Mouse (Mus musculus) midbrain, postnatal 0 days (tissue): ENCODE measurements at regions not wholly inside any gene's neighbourhood (a gene's known extent, or its start where the extent isn't known, plus 50 kb on each side); places are given as distances from the start of the nearest gene placed in this dataset.

Source experiments
- ATAC-seq: fragments of 200-750 bp; cut with Nextera tagmentation; 2 replicates; pipeline ENCODE4 v1.8.0; 2017; ENCODE audit warnings: moderate number of reproducible peaks, mild to moderate bottlenecking, moderate TSS enrichment, moderate library complexity; ENCODE audit not compliant: low FRiP score
- DNase-seq: peaks from one replicate; pipeline ENCODE4 v3.0.0-alpha.2; 2015; ENCODE audit warnings: low spot score
- H3K27ac ChIP-seq: fragments of 300-500 bp; sonication (generic); 2 replicates; pipeline ENCODE4 v1.5.1; 2014; ENCODE audit warnings: low read depth, mild to moderate bottlenecking, low read length, mixed read lengths
- H3K27me3 ChIP-seq: fragments of 300-500 bp; sonication (generic); 2 replicates; pipeline ENCODE4 v1.6.1; 2014; ENCODE audit warnings: low read length, control low read depth, mixed read lengths; ENCODE audit not compliant: insufficient read depth
- H3K36me3 ChIP-seq: fragments of 300-500 bp; sonication (generic); 2 replicates; pipeline ENCODE4 v1.6.1; 2014; ENCODE audit warnings: low read length, control low read depth, mixed read lengths; ENCODE audit not compliant: insufficient read depth
- H3K4me1 ChIP-seq: fragments of 300-500 bp; sonication (generic); 2 replicates; pipeline ENCODE4 v1.6.1; 2014; ENCODE audit warnings: mild to moderate bottlenecking, control low read depth, antibody characterized with exemption, low read length, mixed read lengths; ENCODE audit not compliant: insufficient read depth
- H3K4me2 ChIP-seq: fragments of 300-500 bp; sonication (generic); 2 replicates; pipeline ENCODE4 v1.6.1; 2014; ENCODE audit warnings: low read depth, mild to moderate bottlenecking, low read length, mixed read lengths; ENCODE audit not compliant: poor library complexity, severe bottlenecking
- H3K4me3 ChIP-seq: fragments of 300-500 bp; sonication (generic); 2 replicates; pipeline ENCODE4 v1.5.1; 2014; ENCODE audit warnings: low read depth, mild to moderate bottlenecking, low read length, moderate library complexity
- H3K9ac ChIP-seq: fragments of 300-500 bp; sonication (generic); replicated peaks from 2 replicates; pipeline ENCODE4 v1.6.1; 2014; ENCODE audit warnings: mild to moderate bottlenecking, low read length, moderate library complexity, mixed read lengths; ENCODE audit not compliant: poor library complexity, severe bottlenecking
- H3K9me3 ChIP-seq: fragments of 300-500 bp; sonication (generic); 2 replicates; pipeline ENCODE4 v1.6.1; 2016; ENCODE audit warnings: low read length, control low read depth
- CTCF ChIP-seq: IDR thresholded peaks from 2 replicates; pipeline ENCODE4 v1.5.1; 2016; ENCODE audit warnings: antibody characterized with exemption, mild to moderate bottlenecking
- WGBS: fragments of 180-500 bp; shearing (Covaris S2); extraction: QIAGEN DNeasy Blood & Tissue Kit; methylation state at CpG from one replicate; pipeline ENCODE4 v1.1.7; 2014; 5-methylcytosine and 5-hydroxymethylcytosine counted together

DNA sequence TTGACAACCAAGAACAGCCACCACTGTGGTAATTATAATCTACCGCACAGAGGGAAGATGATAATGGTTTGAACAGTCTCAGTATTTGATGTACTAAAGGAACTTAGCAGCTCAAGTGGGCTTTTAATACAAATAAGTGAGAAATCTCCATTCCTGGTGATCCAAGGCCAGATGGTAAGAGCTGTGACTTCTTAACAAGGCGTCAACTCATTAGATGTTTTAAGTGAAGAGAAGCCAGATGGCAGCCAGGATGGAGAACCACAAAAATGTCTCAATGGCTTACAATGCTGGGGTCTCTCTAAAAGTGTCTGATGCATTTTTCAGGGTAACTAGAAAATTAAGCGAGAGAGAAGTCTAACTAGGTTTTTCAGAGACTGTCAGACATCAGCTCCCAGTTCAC lies 96.3 kb upstream of the Zfhx3 start:
- Histone ChIP-seq H3K4me3 (no peak overlapping the region), H3K9ac (no peak overlapping the region), H3K9me3 (no peaks in the 10 kb centered on the region), H3K27ac (no peak overlapping the region), H3K27me3 (no peaks in the 10 kb centered on the region), H3K4me2 (no peak overlapping the region), H3K4me1 (no peaks in the 10 kb centered on the region), H3K36me3 (no peaks in the 10 kb centered on the region)
- 98% methylated on average over 3 of the region's 3 CpGs for WGBS
- DNase-seq (no peak), ATAC-seq (no peak)
- TF ChIP-seq CTCF, result no peak

DNA sequence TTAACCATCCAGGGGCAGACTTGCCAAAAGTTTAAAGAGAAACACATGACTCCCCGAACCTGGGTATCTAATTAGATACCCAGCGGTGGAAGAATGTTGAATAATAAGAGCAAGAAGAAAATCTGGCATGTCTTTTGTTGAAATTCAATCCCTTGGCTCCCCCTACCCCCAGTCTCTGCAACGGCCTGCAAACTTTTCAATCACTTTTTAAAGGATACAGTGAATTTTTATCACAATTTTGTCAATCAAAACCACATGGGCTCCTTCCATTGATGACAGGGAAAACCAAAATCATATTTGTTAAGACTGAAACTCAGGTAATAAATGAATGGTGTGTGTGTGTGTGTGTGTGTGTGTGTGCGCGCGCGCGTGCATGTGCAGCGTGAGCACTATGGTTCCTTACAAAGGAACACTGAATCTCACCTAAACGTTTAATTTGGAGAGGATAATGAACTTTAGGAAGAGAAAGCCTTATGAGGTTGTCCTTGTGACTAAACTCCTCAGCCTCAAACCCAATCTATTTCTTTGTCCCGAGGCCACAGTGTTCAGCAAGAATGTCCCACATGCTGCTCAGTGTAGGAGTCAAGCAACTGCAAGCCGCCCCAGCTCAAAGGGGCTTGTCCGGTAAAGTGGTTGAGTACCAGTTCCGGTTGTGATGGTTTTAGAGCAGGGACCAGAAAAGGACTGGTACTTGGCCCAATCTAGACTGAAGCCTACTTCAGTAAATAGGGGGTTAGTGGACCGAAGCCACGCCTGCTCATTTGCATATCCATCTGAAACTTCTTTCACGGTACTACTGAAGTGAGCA lies 91.0 kb upstream of the Zfhx3 start:
- Histone ChIP-seq H3K4me3 (no peak overlapping the region), H3K27me3 (no peaks in the 10 kb centered on the region), H3K36me3 (no peaks in the 10 kb centered on the region), H3K9ac (no peak overlapping the region), H3K9me3 (no peaks in the 10 kb centered on the region), H3K4me2 (no peak overlapping the region), H3K4me1 (no peaks in the 10 kb centered on the region), H3K27ac (no peak overlapping the region)
- DNase-seq (no peak), ATAC-seq (no peak)
- no peak for TF ChIP-seq CTCF
- WGBS, result 78% methylated on average over 17 of the region's 17 CpGs

DNA sequence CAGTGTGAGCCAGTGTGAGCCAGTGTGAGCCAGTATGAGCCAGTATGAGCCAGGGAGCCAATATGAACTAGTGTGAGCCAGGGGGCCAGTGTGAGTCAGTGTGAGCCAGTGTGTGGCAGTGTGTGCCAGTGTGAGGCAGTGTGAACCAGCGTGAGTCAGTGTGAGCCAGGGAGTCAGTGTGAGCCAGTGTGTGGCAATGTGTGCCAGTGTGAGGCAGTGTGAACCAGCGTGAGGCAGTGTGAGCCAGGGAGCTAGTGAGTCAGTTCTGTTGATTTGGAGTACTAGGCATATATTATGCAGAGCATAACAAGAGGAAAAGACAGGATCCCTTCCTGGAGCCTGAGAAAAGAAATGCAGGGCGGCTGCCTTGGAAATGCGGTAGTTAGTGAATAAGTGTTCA lies 82.7 kb upstream of the Zfhx3 start:
- peak; percentile 38 for ATAC-seq
- 76% methylated on average over 4 of the region's 4 CpGs for WGBS

DNA sequence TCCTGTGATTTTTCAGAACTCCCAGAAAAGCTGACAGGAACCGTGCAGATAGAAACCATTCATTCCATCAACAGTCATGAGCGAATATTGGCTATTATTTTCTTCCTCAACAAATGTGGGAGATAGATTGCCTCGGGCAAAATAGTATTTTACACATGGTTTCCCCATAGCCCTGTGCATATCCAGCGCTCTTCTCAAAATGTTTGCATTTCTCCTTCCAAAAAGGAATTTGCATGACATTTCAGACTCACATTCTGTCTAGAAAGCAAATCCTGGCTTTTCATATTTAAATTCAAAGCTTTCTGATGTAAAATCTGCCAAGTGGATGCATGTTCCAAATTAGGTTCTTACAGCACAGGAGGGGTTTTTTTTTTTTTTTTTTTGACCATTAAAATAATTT lies 82.2 kb upstream of the Zfhx3 start:
- ATAC-seq, result no peak
- no peak for DNase-seq
- no peak overlapping the region for H3K4me2 ChIP-seq
- H3K27me3 ChIP-seq, result no peaks in the 10 kb centered on the region
- 0 out of 2 replicates have a peak, but pooled peaks cover 3% of the 10 kb centered on the region for H3K4me1 ChIP-seq
- peak overlapping the region; percentile 57 for H3K27ac ChIP-seq
- 50% methylated on average over 4 of the region's 4 CpGs for WGBS
- H3K4me3 ChIP-seq, result no peak overlapping the region
- H3K9ac ChIP-seq, result no peak overlapping the region
- H3K36me3 ChIP-seq, result no peaks in the 10 kb centered on the region
- H3K9me3 ChIP-seq, result no peaks in the 10 kb centered on the region
- TF ChIP-seq CTCF, result no peak

More for the DNA sequence above, 82.7 kb upstream of the Zfhx3 start:
- H3K9me3 ChIP-seq, result no peaks in the 10 kb centered on the region
- no peak overlapping the region for H3K9ac ChIP-seq
- no peak overlapping the region for H3K4me2 ChIP-seq
- no peaks in the 10 kb centered on the region for H3K36me3 ChIP-seq
- peak overlapping the region; percentile 57 for H3K27ac ChIP-seq
- no peak for DNase-seq
- H3K4me3 ChIP-seq, result no peak overlapping the region
- no peaks in the 10 kb centered on the region for H3K27me3 ChIP-seq
- 0 out of 2 replicates have a peak, but pooled peaks cover 3% of the 10 kb centered on the region for H3K4me1 ChIP-seq
- TF ChIP-seq CTCF, result peak; percentile 13; the same call in 1 of the 2 replicates

DNA sequence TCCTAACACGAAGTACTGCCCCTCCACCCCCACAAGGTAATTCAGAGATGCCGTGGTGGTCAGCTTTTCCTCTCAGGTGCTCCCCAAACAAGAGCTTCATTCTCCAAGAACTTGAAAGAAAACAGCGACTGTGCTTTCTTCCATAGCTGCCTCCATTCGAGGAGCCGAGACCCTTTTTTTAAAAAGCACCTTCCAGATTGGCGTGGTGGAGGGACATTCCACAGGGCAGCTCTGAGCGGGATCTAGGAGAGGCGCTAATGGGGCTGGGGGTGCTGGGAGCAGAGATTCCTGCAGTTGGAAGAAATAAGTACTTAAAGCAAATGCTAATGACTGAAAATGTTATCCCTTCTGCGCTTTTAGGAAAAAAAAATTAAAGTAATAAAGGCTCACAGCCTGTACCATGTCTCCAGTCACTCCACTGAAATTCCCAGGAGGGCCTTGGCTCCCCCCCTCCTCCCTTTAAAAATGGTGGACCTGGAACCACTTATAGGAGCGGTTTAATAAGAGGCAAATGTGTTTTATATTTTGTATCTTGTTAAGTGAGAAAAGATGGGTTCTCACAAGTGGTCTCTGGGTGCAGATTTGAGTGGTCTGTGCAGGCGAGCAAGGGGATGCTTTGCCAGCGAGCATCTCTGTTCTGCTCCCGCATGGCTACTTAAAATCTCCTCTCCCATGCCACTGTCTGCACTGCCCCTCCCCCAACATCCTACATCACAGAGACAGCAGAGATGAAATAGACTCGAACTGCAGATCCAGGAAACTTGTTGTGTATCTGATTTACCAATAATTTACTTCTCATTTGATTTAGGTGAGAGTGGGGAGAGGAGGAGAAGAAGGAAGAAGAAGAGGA lies 77.4 kb upstream of the Zfhx3 start:
- no peak for DNase-seq
- 60% methylated on average over 14 of the region's 14 CpGs for WGBS
- 0 out of 2 replicates have a peak, but pooled peaks cover 3% of the 10 kb centered on the region for H3K4me1 ChIP-seq
- no peaks in the 10 kb centered on the region for H3K36me3 ChIP-seq
- H3K4me3 ChIP-seq, result no peak overlapping the region
- TF ChIP-seq CTCF, result no peak
- no peak overlapping the region for H3K27ac ChIP-seq
- H3K9ac ChIP-seq, result no peak overlapping the region
- no peaks in the 10 kb centered on the region for H3K27me3 ChIP-seq
- ATAC-seq, result no peak
- H3K4me2 ChIP-seq, result no peak overlapping the region
- no peaks in the 10 kb centered on the region for H3K9me3 ChIP-seq

DNA sequence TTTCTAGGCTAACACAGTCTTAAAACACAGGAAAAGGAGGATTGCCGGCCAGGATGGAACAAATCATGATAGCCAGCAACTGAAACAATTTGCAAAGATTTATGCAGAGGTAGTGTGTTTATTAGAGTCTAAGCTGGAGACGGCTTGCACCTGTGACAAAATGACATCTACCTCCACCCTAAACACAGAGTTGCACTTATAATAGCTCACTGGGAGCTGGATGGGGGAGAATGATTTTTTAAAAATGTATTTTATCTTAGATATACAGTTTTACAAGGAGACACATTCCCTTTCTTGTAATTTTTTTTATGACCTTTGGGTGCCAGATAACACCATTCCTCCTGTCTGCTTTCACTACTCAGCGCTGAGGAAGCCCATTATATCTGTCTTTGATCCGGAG lies 76.7 kb upstream of the Zfhx3 start:
- WGBS, result 74% methylated on average over 4 of the region's 4 CpGs
- H3K4me2 ChIP-seq, result no peak overlapping the region
- ATAC-seq, result no peak
- DNase-seq, result no peak
- H3K9ac ChIP-seq, result no peak overlapping the region
- H3K27me3 ChIP-seq, result no peaks in the 10 kb centered on the region
- no peak for TF ChIP-seq CTCF
- H3K36me3 ChIP-seq, result no peaks in the 10 kb centered on the region
- no peak overlapping the region for H3K27ac ChIP-seq
- no peak overlapping the region for H3K4me3 ChIP-seq
- H3K4me1 ChIP-seq, result 0 out of 2 replicates have a peak, but pooled peaks cover 1% of the 10 kb centered on the region
- no peaks in the 10 kb centered on the region for H3K9me3 ChIP-seq
